Mouse (Mus musculus): ENCODE measurements at regions not wholly inside any gene's neighbourhood (a gene's known extent, or its start where the extent isn't known, plus 50 kb on each side); places are given as distances from the start of the nearest gene placed in this dataset.

- no peak for TF ChIP-seq CTCF (IDR thresholded peaks at IDR 0.05; ENCODE audit: low read depth)
- no peak for TF ChIP-seq EP300 (IDR thresholded peaks at IDR 0.05; ENCODE audit: low read depth)
Observed at GRCm38 (mm10) chr15:67987941-67988340, 1487.2 kb upstream of the Lrrc6 start.

Measured in heart, postnatal 0 days (tissue).